Mouse (Mus musculus) CD8-positive naive resting alpha-beta T cell, adult 2 months (primary cell): ENCODE measurements around the gene Cd36.

Experiments used
- DNase-seq, 2 experiments: peaks; one replicate each; pipeline ENCODE4 v3.0.0; 2022; ENCODE audit warnings: low read depth in 2 of 2, low spot score in 2 of 2

The Cd36 gene

GRCm38 (mm10) chr5:17858399-17858798 lies 30.2 kb downstream of the Cd36 start:
- DNase-seq: no peak

- no peak for DNase-seq
These were observed 30.7 kb downstream of the Cd36 start for GRCm38 (mm10) chr5:17857871-17858270.

DNA sequence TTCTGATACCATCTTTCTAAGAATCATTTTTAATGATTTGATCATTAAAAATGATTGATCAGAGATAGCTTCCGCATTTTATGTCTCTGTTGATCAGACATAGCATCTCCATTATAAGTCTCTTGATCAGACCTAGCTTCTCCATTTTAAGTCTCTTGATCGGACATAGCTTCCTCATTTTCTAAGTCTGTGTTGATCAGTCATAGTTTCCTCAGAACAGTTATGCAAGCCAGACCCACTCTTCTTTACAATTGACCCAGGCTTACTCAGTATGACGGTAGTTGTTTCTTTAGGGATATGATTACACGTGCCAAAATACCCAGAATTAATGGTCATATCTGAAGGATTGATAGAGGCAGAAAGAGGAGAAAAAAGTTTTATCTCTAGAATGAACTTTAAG lies 31.3 kb downstream of the Cd36 start:
- DNase-seq: no peak

- no peak for DNase-seq
These were observed 34.3 kb downstream of the Cd36 start for GRCm38 (mm10) chr5:17854127-17854923.

GRCm38 (mm10) chr5:17850582-17850981 lies 38.0 kb downstream of the Cd36 start:
- no peak for DNase-seq

DNA sequence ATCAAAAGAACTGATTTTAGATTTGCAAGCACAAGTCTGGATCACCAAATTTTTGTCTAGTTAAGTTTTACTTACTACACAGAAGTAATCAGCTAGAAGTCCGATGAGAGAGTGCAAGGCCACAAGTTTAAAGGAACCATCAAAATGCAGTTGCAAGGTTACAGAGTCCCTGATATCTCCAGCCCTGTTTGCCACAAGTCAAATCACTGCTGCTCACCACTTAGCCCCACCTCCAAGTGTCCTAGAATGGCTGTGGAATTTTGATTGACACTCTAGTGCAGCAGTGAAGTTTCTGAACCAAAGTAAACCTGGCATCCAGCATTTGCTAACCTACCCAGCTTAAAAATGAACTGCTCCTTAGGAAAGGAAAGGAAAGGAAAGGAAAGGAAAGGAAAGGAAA lies 39.0 kb downstream of the Cd36 start:
- no peak for DNase-seq

DNA sequence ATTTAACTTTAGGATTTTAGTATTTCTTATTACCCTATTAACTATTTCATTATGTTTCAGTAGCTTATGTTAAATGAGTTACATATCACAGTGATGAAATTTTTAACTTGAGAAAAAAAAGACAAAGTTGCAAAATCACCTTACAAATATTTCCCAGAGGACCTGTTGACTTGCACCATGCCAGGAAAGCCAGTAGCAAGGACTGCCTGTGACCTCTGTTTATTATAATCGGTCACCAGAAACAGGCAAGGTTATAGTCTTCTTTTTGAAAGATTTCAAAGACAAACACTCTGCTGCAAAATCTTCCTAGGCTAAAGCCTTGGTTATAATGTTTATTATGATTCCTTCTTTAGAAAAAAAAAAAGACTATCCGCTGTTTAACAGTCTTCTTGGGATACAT lies 39.9 kb downstream of the Cd36 start:
- DNase-seq: no peak

DNA sequence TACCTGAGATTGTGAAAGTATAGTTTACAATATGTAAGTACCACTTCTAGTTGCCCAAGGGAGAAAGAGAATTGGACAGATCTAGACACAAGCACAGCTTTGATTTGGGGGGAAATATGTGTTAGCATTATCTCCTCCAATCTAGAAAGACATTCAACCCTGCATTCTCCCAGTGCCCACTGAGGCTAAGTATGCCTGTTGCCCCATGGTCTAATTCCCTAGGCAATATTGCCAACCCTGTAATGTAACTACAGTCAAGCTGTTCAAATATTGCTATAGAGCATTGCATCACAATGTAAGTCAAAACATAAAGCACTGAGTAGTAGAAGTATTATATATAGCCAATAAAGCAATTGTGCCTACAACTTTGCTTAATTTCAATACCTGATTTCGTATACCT lies 40.3 kb downstream of the Cd36 start:
- DNase-seq: no peak

DNA sequence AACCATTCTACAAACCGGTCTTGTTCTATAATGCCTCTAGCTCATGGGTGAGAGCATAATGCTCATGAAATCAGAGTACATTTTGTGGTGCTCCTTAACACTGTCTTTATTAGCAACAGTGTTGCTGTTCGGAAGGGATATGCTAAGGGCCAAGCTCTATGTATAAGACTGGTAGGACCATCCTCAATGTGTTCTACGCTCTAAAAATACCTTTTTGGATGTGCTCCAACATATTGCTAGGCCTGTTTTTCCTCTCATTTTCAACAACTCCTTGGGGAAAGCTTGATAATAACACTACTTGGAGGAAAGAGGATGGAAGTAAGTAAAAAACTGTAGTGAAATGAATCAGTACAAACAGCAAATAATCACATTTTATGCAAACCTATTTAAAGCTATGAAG lies 44.7 kb downstream of the Cd36 start:
- no peak for DNase-seq

DNA sequence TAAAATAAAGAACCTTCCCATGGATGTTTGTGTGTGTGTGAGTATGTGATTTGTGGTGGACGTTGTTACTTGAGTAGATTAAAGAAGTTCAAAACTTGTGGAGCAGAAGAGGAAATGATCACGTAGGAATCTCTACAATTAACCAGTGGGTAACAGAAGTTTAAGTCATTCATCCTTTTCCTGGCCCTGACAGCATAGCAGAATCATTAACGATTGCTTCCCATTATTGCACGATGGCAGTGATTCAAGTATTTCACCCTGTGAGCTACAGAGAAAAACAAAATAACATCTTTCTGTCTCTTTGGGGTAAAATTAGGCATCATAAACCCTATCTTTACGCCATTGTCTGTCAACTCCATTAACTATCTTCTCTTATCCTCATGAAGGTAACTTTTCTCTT lies 45.3 kb downstream of the Cd36 start:
- no peak for DNase-seq

GRCm38 (mm10) chr5:17842111-17842729 lies 46.4 kb downstream of the Cd36 start:
- no peak for DNase-seq

GRCm38 (mm10) chr5:17839549-17839948 lies 49.1 kb downstream of the Cd36 start:
- DNase-seq: no peak

- DNase-seq: no peak
These were observed 52.2 kb downstream of the Cd36 start for GRCm38 (mm10) chr5:17836408-17836807.

GRCm38 (mm10) chr5:17835302-17836097 lies 53.1 kb downstream of the Cd36 start:
- DNase-seq: no peak

DNA sequence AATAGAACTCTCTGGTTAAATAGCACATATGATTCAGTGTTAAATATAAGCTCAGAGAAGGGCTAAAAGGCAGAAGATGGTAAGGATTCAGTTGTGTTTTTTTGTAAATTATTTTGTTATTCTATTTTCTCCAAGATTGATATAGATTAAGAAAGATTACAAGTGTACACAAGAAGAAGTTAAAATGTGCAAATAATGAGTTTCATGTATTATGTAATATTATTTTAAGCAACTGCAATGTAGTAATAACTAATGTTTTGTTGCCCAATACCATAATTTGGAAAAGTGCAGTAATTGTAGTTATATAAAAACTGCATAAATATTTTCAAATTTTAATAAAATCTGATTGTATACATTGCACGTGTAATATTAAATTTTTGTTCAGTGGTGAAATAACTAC lies 54.8 kb downstream of the Cd36 start:
- no peak for DNase-seq

GRCm38 (mm10) chr5:17830536-17830935 lies 58.1 kb downstream of the Cd36 start:
- no peak for DNase-seq

GRCm38 (mm10) chr5:17828713-17829544 lies 59.7 kb downstream of the Cd36 start:
- DNase-seq: no peak

- DNase-seq: no peak
These were observed 67.2 kb downstream of the Cd36 start for GRCm38 (mm10) chr5:17821395-17821794.

DNA sequence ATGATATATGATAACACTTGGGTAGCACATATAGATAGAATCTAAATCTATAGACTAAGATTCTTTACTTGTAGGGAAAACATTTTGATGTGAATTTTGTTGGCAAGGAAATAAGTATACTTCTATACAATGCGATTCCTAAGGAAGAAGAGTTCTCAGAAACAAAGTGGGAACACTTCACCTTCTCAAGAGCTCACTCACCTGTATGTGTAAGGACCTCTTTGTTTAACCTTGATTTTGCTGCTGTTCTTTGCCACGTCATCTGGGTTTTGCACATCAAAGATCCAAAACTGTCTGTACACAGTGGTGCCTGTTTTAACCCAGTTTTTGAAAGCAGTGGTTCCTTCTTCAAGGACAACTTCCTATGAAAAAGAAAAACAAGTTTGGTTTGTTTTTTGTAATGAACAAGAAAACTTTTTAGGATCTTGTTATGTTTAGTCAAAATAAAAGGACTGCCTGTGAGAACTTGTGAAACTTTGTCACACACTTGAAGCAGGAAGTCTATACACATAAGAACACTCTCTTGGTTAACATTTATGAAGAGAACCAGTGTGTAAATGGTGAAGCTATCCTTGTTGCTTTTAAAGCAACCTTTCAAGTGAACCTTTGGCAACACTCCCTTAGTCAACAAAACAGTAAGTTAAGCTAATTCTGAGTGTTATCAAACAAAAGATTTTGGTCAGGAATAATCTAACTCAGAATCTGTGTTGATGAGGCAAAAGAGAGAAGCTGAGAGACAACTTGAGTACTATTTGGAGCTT lies 68.2 kb downstream of the Cd36 start:
- no peak for DNase-seq

DNA sequence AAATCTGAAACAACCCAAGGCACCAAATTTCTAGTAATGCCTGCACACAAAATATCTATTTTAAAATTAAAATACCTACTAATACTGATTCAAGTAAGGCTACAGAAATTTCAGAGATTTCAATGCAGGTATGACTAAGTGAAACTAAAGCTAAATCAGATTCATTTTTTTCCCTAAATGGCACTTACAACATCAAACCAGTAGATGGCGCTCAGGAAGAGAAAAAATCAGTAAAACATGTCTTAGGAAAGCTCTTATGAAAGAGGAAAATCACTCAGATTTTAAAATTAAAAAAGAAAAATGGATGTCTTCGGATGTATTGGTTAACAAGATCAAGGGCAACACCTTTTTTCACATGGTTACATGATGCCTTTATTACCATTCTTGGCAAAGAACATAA lies 72.4 kb downstream of the Cd36 start:
- DNase-seq: no peak
